Mouse (Mus musculus) left cerebral cortex, adult 11 months (tissue): ENCODE data around the gene Taf15.

Experiments
- DNase-seq: peaks from one replicate; pipeline ENCODE4 v3.0.0; 2022; ENCODE audit warnings: low spot score

Taf15 gene

GRCm38 (mm10) chr11:83472324-83473234, at the start of gene Taf15:
Gene Taf15 (plus strand): TSS chr11:83473086.
- DNase-seq, result peak; percentile 96

GRCm38 (mm10) chr11:83424681-83425080, 48.2 kb upstream of the Taf15 start:
- no peak for DNase-seq

GRCm38 (mm10) chr11:83426964-83427363, 45.9 kb upstream of the Taf15 start:
- no peak for DNase-seq

- no peak for DNase-seq
These were observed 43.5 kb upstream of the Taf15 start, which contains the start of gene Gas2l2 for GRCm38 (mm10) chr11:83429355-83429754. Gene Gas2l2 (minus strand): TSS chr11:83429455.

- DNase-seq, result no peak
These were observed 40.4 kb upstream of the Taf15 start for GRCm38 (mm10) chr11:83432533-83432932.

DNA sequence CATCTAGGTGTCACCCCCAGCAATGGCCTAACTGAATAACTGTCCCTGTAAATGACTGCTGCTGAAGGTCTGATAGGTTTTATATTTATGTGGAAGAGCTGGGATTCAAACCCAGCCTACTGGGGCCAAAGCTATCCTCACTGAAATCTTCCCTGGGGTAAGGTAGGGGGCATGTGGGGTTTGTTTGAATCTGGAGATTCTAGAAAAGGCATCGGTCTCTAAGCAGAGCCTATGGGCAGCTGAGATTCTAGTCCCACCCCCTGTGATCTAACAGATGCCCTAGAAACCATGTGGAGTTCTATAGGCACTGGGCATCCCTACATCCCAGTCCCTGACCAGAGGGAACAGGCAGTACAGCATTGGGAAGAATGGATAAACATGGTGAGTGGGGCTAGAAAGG, 35.5 kb upstream of the Taf15 start, which contains the start of gene 1700020L24Rik:
Gene 1700020L24Rik (plus strand): TSS at position 301 of the 400 bp plus-strand sequence.
- DNase-seq, result no peak

- DNase-seq, result no peak
These were observed 33.3 kb upstream of the Taf15 start for GRCm38 (mm10) chr11:83439426-83440060.

DNA sequence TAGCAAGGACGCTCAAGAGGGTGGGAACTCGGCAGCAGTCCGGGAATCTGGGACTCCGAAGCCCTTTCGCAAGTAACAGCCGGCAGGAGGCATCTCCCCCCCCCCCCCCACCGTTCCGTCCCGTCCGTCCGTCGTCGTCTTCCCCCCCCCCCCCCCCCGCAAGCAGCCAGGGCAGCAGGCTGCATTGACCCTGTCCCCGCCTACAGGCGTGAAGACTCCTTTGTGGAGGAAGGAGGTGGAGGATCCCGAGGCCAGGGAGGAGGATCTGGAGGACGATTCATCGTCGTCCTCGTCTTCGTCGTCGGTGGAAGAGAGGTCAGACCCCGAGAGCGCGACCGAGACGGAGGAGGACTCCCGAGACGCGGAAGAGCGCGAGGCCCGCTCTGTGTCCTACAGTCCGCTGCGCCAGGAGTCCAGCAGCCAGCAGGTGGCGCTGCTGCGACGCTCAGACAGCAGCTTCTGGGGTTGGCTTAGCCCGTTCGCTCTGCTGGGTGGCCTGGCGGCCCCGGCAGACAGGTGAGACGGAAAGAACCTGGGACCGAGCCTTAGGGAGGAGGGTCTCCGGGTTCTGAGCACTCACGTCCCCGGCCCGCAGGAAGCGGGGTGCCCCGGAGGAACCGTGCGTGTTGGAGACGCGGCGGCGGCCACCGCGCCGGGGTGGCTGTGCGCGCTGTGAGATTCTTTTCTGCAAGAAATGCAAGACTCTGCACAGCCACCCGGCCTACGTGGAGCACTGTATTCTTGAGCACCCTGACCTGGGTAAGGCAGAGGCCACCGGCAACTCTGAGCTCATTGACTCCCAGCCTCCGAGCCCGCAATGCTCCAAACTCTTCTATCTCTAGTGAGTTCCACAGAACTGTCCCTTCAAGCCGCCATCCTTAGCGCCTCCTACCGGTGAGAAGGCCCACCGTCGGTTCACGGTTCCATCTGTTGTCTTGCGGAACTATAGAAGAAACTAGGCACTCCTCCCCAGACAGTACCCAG, 32.5 kb upstream of the Taf15 start:
- DNase-seq, result peak; percentile 77

DNA sequence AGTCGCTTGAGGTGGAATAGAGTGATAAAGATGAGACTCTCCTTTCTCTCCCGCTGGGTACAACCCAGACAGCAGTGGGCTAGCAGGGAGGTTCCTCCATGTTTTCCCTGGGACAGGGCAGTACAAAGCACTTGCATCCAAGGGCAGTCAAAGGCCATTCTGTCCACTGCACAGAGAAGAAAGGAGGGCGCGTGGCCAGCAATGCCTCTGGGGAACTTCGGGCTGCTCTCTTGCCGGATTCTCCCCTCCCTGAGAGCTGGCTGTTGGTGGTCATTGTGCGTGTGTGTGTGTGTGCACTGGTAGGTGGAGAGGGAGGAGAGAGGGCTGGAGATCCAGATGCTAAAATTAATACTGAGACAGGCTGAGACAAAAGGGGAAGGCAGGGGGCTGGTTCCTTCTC, 31.7 kb upstream of the Taf15 start:
- DNase-seq, result no peak

DNA sequence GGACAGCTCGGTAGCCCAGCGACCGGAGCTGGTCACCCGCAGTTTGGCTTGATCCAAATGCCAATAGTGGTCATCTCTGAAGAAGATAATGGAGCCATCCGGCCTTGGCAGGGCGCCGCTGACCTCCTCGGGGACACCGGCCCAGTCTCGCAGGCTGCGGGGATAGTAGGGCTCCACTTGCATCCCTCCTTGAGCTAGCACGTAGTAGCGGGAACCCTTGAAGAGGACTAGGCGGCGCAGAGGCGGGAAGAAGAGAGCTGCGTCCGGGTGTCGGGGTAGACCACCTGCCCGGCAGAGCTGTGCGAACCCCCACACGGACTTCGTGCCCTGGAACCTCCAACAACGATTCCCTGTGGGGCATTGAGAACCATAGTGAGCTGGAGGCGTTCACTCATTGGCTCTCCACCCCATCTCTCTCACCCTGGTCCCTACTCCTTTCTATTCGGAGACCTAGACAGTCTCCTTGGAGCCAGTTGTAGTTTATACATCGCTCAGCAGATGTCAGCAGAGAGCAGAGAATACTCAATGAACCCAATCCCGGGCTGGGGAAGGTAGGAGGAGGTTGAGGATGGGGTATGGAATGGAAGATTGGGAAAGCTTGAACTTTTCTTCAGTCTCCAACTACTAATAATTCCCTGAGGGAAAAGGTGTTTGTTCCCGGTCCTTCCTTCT, 30.2 kb upstream of the Taf15 start:
- peak; percentile 75 for DNase-seq

DNA sequence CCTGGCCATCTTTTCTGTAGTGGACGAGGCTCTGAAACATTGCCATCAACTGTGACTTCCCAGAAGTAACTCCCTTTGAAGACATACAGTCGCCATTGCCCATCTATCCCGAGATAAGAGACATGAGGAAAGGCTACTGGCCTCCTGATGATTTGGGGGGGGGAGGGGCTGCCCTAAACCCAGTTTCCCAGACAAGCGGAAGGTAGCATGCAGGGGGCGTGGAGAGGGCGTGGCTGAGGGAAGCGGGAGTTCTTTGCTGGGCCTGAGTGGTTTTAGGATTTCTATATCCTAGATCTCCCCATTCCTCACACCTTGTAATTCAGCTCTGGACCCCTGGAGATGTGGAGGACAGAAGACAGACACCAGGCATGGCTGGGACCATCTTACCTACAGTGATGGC, 29.1 kb upstream of the Taf15 start:
- no peak for DNase-seq

DNA sequence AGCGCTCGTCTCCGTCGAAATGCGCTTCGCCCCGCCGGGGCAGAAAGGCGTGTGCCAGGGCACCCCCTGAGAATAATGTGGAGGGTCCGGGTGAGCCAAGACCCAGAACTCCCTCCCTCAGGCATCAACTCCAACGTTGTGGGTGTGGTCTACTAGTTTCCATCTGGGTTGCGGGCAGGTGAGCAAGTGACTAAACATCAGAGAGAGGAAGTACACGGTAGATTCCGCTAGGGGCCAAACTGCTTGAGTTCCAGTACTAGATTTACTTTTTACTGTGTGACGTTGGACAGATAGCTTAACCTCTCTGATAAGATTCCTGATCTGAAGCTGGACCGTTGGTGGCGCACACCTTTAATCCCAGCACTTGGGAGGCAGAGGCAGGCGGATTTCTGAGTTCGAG, 27.9 kb upstream of the Taf15 start:
- no peak for DNase-seq

DNA sequence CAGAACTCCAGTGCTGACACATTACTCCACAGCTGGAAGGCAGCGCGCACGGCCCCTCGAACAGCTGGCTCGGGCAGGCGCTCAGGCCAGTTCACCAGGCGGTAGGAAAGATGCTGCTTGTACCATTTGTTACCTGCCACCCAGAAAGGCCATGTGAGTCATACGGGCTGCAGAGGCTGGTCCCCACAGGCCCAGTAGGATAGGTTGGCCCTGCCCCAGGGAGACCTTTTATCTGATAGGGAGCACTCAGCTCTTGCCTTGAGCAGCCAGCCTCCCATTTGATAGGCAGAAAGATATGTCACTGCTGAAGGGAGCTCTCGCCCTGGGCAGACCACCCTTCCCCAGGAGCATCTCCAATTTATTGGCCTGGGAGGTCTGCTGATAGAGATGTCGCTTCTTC, 25.3 kb upstream of the Taf15 start:
- no peak for DNase-seq

DNA sequence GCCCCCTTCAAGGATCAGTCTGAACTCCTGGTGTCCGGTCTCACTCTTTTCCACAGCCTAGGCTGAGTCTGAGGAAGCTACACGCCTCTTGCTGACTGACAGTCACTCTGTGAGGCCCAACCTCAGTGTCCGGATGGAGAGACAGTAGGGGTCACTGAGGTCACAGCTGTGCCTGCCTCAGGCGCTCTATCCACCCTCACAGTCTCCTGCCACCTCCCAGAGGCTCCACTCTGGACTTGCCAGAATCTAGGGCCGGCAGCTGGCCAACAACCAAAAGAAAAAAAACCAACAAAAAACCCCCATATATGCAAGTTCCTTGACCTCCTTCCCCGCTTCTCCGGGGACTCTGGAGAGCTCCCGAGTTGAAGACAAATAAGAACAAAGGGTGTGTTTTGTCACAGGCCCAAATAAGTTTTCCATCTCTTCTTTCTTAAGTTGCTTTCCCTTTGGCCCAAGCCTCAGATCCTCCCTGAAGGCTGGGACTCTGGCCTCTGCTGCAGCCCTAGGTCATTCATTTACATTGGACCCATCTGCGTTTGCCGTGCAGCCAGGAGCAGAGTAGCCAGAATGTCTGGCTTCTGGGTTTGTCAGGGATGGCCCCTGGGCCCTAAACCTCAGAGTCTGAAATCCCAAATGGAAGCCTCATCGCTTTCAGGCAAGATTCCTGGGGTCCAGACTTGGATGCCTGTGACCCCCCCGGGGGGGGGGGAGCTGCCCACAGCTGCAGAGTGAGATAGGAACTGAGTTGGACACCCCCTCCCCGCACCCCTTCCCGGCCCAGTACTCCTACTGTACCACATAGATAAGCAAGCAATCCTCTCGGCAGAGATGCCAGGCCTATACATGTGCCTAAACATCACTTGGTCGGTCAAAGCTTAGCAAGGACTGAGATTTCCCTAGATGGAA, 24.6 kb upstream of the Taf15 start:
- DNase-seq, result no peak

- no peak for DNase-seq
These were observed 24.0 kb upstream of the Taf15 start for GRCm38 (mm10) chr11:83448927-83449236.

DNA sequence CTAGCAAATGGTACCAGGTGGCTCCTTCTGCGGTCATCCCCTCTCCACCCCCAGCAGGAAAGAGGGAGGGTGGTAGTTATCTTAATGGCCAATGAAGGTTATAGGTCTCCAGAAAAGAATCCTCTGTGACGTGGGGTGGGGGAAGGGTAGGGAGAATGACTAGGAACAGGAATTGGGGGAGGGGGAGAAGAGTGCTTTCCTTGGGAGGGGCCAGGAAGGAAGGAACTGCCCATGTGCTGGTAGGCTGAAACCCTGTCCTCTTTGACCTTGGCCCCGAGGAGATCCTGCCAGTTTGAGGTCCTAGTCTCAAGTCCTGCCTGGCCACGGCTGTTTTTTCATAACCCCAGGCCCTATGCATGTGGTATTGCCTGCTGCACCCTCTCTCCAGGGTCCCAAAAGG, 23.6 kb upstream of the Taf15 start:
- DNase-seq, result no peak

DNA sequence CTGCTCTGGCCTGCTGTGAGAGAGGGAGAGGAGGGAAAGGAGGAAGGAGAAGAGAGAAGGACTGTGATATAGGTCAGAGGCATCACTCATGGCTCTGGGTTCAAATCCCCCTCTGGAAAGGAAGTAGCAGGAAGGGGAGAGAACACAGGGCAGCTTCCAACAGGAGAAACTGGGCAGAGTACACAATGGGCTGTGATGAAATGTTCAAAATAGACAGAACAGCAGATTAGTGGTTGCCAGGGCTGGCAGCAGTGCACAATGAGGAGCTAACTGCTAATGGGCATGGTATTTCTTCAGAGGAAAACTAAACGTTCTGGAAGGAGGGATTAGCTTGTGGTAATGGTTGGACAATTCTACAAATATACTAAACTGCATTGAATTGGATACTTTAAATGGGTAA, 22.3 kb upstream of the Taf15 start:
- DNase-seq, result no peak

- DNase-seq, result no peak
These were observed 21.6 kb upstream of the Taf15 start for GRCm38 (mm10) chr11:83451281-83451680.

GRCm38 (mm10) chr11:83454548-83454947, 18.3 kb upstream of the Taf15 start:
- DNase-seq, result no peak

DNA sequence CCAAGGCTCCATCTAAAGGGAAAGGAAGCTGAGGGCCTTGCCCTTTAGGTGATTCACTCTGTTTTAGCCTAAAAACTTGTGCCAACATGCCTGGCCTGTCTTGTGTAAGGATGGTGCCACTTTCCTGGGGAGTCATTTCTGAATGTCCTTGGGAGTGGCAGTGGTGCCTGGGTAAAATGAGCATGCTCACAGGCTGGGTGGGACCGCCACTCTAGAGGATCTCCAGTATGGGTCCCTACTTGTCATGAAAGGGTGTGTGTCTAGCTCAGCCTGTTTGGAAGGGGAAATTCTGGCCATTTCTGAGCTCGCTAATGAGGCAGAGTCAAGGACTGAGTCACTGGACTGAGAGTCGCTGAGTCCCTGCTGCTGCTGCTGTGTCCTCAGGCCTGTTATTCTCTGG, 17.3 kb upstream of the Taf15 start:
- no peak for DNase-seq

DNA sequence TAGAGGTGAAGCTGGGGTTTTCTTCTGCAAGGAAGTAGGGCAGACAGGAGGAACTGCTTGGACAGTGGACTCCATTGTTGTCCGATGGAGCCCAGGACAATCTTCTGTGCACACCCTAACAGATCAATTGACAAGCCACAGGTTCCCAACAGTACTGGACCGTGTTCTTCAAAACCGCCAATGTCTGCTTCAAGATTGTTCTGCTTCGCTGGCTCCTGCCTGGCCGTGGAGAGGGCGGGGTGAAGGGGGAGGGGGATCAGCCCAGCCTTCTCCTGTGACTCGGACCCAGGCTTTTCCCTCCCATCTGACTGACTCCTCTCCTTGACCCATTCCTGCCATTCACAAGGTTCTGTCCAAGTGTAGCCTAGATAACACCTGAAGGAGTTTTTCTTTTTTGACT, 15.6 kb upstream of the Taf15 start:
- DNase-seq, result no peak
